Mouse (Mus musculus) layer of hippocampus, adult 9-10 months (tissue): ENCODE measurements at regions not wholly inside any gene's neighbourhood (a gene's known extent, or its start where the extent isn't known, plus 50 kb on each side); places are given as distances from the start of the nearest gene placed in this dataset.
A peak's percentile ranks its signal among the peaks of the same experiment; 100 is the strongest.

Source experiments
- DNase-seq: peaks from one replicate; pipeline ENCODE4 v3.0.0; 2022; ENCODE audit warnings: low spot score

GRCm38 (mm10) chr5:58822704-58823103 is 1104.9 kb downstream of the Pcdh7 start:
- no peak for DNase-seq

GRCm38 (mm10) chr5:58825970-58826369 is 1108.2 kb downstream of the Pcdh7 start:
- peak; percentile 7 for DNase-seq

GRCm38 (mm10) chr5:58847001-58847400 is 1129.2 kb downstream of the Pcdh7 start:
- no peak for DNase-seq

GRCm38 (mm10) chr5:58858016-58858415 is 1140.2 kb downstream of the Pcdh7 start:
- DNase-seq, result no peak

GRCm38 (mm10) chr5:58893493-58893892 is 1175.7 kb downstream of the Pcdh7 start:
- DNase-seq, result no peak

- no peak for DNase-seq
Observed at GRCm38 (mm10) chr5:58941436-58941835, 1223.7 kb downstream of the Pcdh7 start.

GRCm38 (mm10) chr5:58975268-58975667 is 1257.5 kb downstream of the Pcdh7 start:
- DNase-seq, result no peak

- DNase-seq, result no peak
Observed at GRCm38 (mm10) chr5:58987754-58988153, 1270.0 kb downstream of the Pcdh7 start.
